ENCODE assay signal across 10 mouse cellular contexts in the genomic region with DNA sequence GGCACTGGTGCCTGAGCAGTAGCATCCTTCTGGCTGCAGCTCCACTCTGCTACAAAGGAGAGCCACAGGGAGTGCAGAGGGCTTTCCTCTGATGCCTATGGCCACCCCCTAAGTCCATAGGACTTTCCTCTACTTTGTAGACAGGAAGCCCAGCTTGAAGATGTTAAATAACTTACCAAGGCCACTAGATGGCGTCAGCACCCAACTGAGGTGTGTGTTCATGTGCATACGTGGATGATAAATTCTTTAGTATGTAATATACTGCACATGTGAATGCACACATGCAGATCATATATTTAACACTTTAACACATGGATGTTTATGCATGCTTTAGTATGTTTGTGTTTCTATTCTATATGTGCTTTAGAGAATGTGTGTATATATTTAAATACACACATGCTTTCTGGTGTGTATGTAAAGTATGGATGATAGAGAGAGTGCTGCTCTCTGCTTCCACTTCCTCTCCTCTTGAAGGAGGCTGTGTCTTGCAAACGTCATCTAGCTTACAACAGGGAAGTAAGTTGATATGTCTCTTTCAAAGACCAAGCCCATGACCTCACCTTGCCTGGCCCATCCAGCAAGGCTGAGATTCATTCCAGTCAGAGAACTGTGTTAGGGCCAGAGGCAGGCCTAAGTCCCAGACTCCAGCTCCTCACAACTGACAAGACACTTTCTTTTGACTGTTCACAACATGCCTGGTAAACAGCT. TPM values are rescaled to one million over a fixed set of nuclear protein-coding genes. Genes with fewer than 3 reads are reported as not detected.
DNase-seq lines count a peak whose midpoint lies in the region; ATAC-seq and TF ChIP-seq lines count a peak whose summit lies in the region.
"Had no signal": no experiment of that assay in that cellular context is flagged by ENCODE, and none has a peak within 500 bp of the region (broad histone marks: within the 10 kb centered on the region; RNA-seq: fewer than 3 reads in every experiment).

No protein-coding gene starts in this region.

- H3K36me3 ChIP-seq in embryonic facial prominence, embryonic 11.5 days (replicated peaks; ENCODE audit: control insufficient read depth, insufficient read depth, low read depth, low read length): no peaks in the 10 kb centered on the region
- H3K36me3 ChIP-seq in embryonic facial prominence, embryonic 10.5 days (replicated peaks): no peaks in the 10 kb centered on the region
- no peaks in the 10 kb centered on the region for H3K36me3 ChIP-seq in spleen, adult 2 months (ENCODE audit: control insufficient read depth, insufficient read depth, low read length)
- H3K36me3 ChIP-seq in limb, embryonic 10.5 days: no peaks in the 10 kb centered on the region
- H3K36me3 ChIP-seq in kidney, embryonic 16.5 days (ENCODE audit: insufficient read depth, low read length): no peaks in the 10 kb centered on the region

- H3K4me1 ChIP-seq in embryonic facial prominence, embryonic 11.5 days (ENCODE audit: control insufficient read depth, insufficient read depth, low read length): no peaks in the 10 kb centered on the region; the same call in 1 of the 2 replicates
- H3K4me1 ChIP-seq in embryonic facial prominence, embryonic 10.5 days: peaks cover 13% of the 10 kb centered on the region
- H3K4me1 ChIP-seq in spleen, adult 2 months (ENCODE audit: control insufficient read depth, insufficient read depth, insufficient read length): peaks cover 2% of the 10 kb centered on the region; the same call in 1 of the 2 replicates
- peaks cover 16% of the 10 kb centered on the region for H3K4me1 ChIP-seq in limb, embryonic 10.5 days
- H3K4me1 ChIP-seq in kidney, embryonic 16.5 days (ENCODE audit: insufficient read depth, low read length): peaks cover 7% of the 10 kb centered on the region; the same call in 1 of the 2 replicates

- DNase-seq in embryonic facial prominence, embryonic 11.5 days (ENCODE audit: low spot score): peak; percentile 64
- DNase-seq in embryonic facial prominence, embryonic 10.5 days (ENCODE audit: low spot score): no peak
- peak in 1 of 2 experiments; percentile 29 for DNase-seq in spleen, adult 2 months (ENCODE audit: low read depth in 1 of 2, low spot score in 2 of 2)
- no peak for DNase-seq in spleen, adult 18-20 months
- DNase-seq in embryo, embryonic 10.5 days (ENCODE audit: low spot score): peak; percentile 79
- peak; percentile 45 for DNase-seq in thymus, postnatal 4 days
- DNase-seq in limb, embryonic 10.5 days (ENCODE audit: low spot score): no peak
- DNase-seq: heart, postnatal 36 days had no signal

- no peak overlapping the region for H3K4me3 ChIP-seq in embryonic facial prominence, embryonic 11.5 days (ENCODE audit: low read depth, low read length)
- H3K4me3 ChIP-seq in embryonic facial prominence, embryonic 10.5 days: no peak overlapping the region
- no peak overlapping the region for H3K4me3 ChIP-seq in spleen, adult 2 months (ENCODE audit: extremely low read depth, insufficient read depth, insufficient read length)
- no peak overlapping the region for H3K4me3 ChIP-seq in limb, embryonic 10.5 days
- H3K4me3 ChIP-seq in kidney, embryonic 16.5 days (ENCODE audit: low read length): no peak overlapping the region

- H3K4me2 ChIP-seq in embryonic facial prominence, embryonic 11.5 days (ENCODE audit: low read depth, low read length): no peak overlapping the region
- H3K4me2 ChIP-seq in kidney, embryonic 16.5 days (replicated peaks; ENCODE audit: low read depth, low read length): no peak overlapping the region

- no peaks in the 10 kb centered on the region for H3K27me3 ChIP-seq in embryonic facial prominence, embryonic 11.5 days (ENCODE audit: control insufficient read depth, insufficient read depth, low read length)
- no peaks in the 10 kb centered on the region for H3K27me3 ChIP-seq in embryonic facial prominence, embryonic 10.5 days (replicated peaks; ENCODE audit: low read depth, poor library complexity, severe bottlenecking)
- no peaks in the 10 kb centered on the region for H3K27me3 ChIP-seq in spleen, adult 2 months (ENCODE audit: control insufficient read depth, insufficient read depth, low read length)
- H3K27me3 ChIP-seq in limb, embryonic 10.5 days (ENCODE audit: low read depth, poor library complexity, severe bottlenecking): no peaks in the 10 kb centered on the region
- no peaks in the 10 kb centered on the region; the same call in 1 of the 2 replicates for H3K27me3 ChIP-seq in kidney, embryonic 16.5 days (ENCODE audit: insufficient read depth, low read length)

- 17% methylated on average over 3 of the region's 3 CpGs for WGBS in embryonic facial prominence, embryonic 11.5 days
- WGBS in embryonic facial prominence, embryonic 10.5 days: 14% methylated on average over 3 of the region's 3 CpGs
- 6% methylated on average over 3 of the region's 3 CpGs for WGBS in spleen, adult 2 months
- 24% methylated on average over 3 of the region's 3 CpGs for WGBS in limb, embryonic 10.5 days
- WGBS in kidney, embryonic 16.5 days: 11% methylated on average over 3 of the region's 3 CpGs

- no peak for ATAC-seq in embryonic facial prominence, embryonic 11.5 days (replicated peaks; ENCODE audit: insufficient number of reproducible peaks, low FRiP score, low TSS enrichment, low read depth)
- no peak for ATAC-seq in kidney, embryonic 16.5 days (ENCODE audit: low FRiP score, low TSS enrichment)

- H3K9me3 ChIP-seq in embryonic facial prominence, embryonic 11.5 days (replicated peaks; ENCODE audit: control insufficient read depth, low read length): no peaks in the 10 kb centered on the region
- H3K9me3 ChIP-seq in embryonic facial prominence, embryonic 10.5 days: no peaks in the 10 kb centered on the region; the same call in 1 of the 2 replicates
- H3K9me3 ChIP-seq in limb, embryonic 10.5 days (replicated peaks): no peaks in the 10 kb centered on the region
- no peaks in the 10 kb centered on the region for H3K9me3 ChIP-seq in kidney, embryonic 16.5 days (ENCODE audit: low read length)

- no peak overlapping the region for H3K9ac ChIP-seq in embryonic facial prominence, embryonic 11.5 days (replicated peaks; ENCODE audit: low read length)
- no peak overlapping the region for H3K9ac ChIP-seq in kidney, embryonic 16.5 days (replicated peaks; ENCODE audit: low read length)

- H3K27ac ChIP-seq in embryonic facial prominence, embryonic 11.5 days (replicated peaks; ENCODE audit: low read depth, low read length): no peak overlapping the region
- H3K27ac ChIP-seq in embryonic facial prominence, embryonic 10.5 days (replicated peaks): no peak overlapping the region
- H3K27ac ChIP-seq in spleen, adult 2 months (ENCODE audit: insufficient read depth, low read length): peak overlapping the region; percentile 25; the same call in 1 of the 2 replicates
- no peak overlapping the region for H3K27ac ChIP-seq in limb, embryonic 10.5 days
- H3K27ac ChIP-seq in kidney, embryonic 16.5 days (ENCODE audit: low read length): no peak overlapping the region

- no peak for TF ChIP-seq POLR2A in spleen, adult 2 months (IDR thresholded peaks at IDR 0.05; ENCODE audit: low read depth, low read length)

- no peak for TF ChIP-seq CTCF in spleen, adult 2 months (IDR thresholded peaks at IDR 0.05; ENCODE audit: extremely low read depth, insufficient read depth, insufficient read length, insufficient replicate concordance)

RNA-seq across cellular contexts. Expression of gene Spesp1, which starts 28.1 kb away (rescaled TPM):
- polyA plus RNA-seq in embryonic facial prominence, embryonic 11.5 days (2014; fragmentation: Nextera tagmentation; extraction: Ambion mirVana): not detected in 2 replicates
- polyA plus RNA-seq in embryonic facial prominence, embryonic 10.5 days (2016; fragmentation: Nextera tagmentation; extraction: Ambion mirVana): not detected in 2 replicates
- not detected in 2 replicates for polyA plus RNA-seq in spleen, adult 2 months (2012; rRNA removed)
- not detected in 2 replicates for polyA plus RNA-seq in limb, embryonic 10.5 days (2016; fragmentation: Nextera tagmentation; extraction: Ambion mirVana)
- not detected in 2 replicates for polyA plus RNA-seq in kidney, embryonic 16.5 days (2015; fragmentation: Nextera tagmentation; extraction: Ambion mirVana)
- polyA plus RNA-seq: small intestine, adult 2 months had no signal

Comparison
In these comparisons a context has a peak if more than half of its experiments do, and no peak if none do; other contexts are left out.
1. DNase-seq: peak in embryonic facial prominence, embryonic 11.5 days (single experiment), embryo, embryonic 10.5 days (single experiment) and thymus, postnatal 4 days (single experiment); none in embryonic facial prominence, embryonic 10.5 days (single experiment), spleen, adult 18-20 months (0 of 2) and limb, embryonic 10.5 days (single experiment).